Mouse (Mus musculus) stomach, embryonic 16.5 days (tissue): ENCODE measurements around the gene Rapgef5. TPM values are rescaled to one million over a fixed set of nuclear protein-coding genes. Genes with fewer than 3 reads are reported as not detected.
A peak's percentile ranks its signal among the peaks of the same experiment; 100 is the strongest.
"Not testable (repeated sequence)": the region's sequence is repeated elsewhere in the genome, so short reads cannot be mapped to it uniquely, and the experiment has no call there.

Experiments
- ATAC-seq: fragments of 200-750 bp; cut with Nextera tagmentation; 2 replicates; pipeline ENCODE4 v1.8.0; 2017; ENCODE audit warnings: moderate number of reproducible peaks, moderate TSS enrichment; ENCODE audit not compliant: insufficient read depth, low FRiP score
- H3K27ac ChIP-seq: fragments of 300-500 bp; sonication (generic); 2 replicates; pipeline ENCODE4 v1.5.1; 2014; ENCODE audit warnings: low read length
- H3K27me3 ChIP-seq: fragments of 300-500 bp; sonication (generic); 2 replicates; pipeline ENCODE4 v1.6.1; 2014; ENCODE audit warnings: low read length, control low read depth, mixed read lengths; ENCODE audit not compliant: control insufficient read depth, insufficient read depth
- H3K36me3 ChIP-seq: fragments of 300-500 bp; sonication (generic); 2 replicates; pipeline ENCODE4 v1.6.1; 2014; ENCODE audit warnings: low read length; ENCODE audit not compliant: control insufficient read depth, insufficient read depth
- H3K4me1 ChIP-seq: fragments of 300-500 bp; sonication (generic); 2 replicates; pipeline ENCODE4 v1.6.1; 2014; ENCODE audit warnings: low read length, control low read depth, mixed read lengths; ENCODE audit not compliant: control insufficient read depth, insufficient read depth
- H3K4me2 ChIP-seq: fragments of 300-500 bp; sonication (generic); 2 replicates; pipeline ENCODE4 v1.6.1; 2014; ENCODE audit warnings: low read depth, low read length, mixed read lengths
- H3K4me3 ChIP-seq: fragments of 300-500 bp; sonication (generic); replicated peaks from 2 replicates; pipeline ENCODE4 v1.5.1; 2014; ENCODE audit warnings: mild to moderate bottlenecking, low read length
- H3K9ac ChIP-seq: fragments of 300-500 bp; sonication (generic); 2 replicates; pipeline ENCODE4 v1.6.1; 2014; ENCODE audit warnings: low read length
- H3K9me3 ChIP-seq: fragments of 300-500 bp; sonication (generic); replicated peaks from 2 replicates; pipeline ENCODE4 v1.6.1; 2016; ENCODE audit warnings: low read length, control low read depth; ENCODE audit not compliant: control insufficient read depth
- WGBS: fragments of 180-500 bp; shearing (Covaris S2); extraction: QIAGEN DNeasy Blood & Tissue Kit; methylation state at CpG from one replicate; pipeline ENCODE4 v1.1.7; 2014; 5-methylcytosine and 5-hydroxymethylcytosine counted together
- polyA plus RNA-seq: library from polyadenylated mRNA; unstranded; fragments of >200 nt; fragmentation: Nextera tagmentation; extraction: Ambion mirVana; gene quantifications from 2 replicates; pipeline ENCODE4 v1.2.1, GENCODE M21; 2015

The Rapgef5 gene
- polyA plus RNA-seq, 1 experiment from 2014 or later = 8.3 TPM

DNA sequence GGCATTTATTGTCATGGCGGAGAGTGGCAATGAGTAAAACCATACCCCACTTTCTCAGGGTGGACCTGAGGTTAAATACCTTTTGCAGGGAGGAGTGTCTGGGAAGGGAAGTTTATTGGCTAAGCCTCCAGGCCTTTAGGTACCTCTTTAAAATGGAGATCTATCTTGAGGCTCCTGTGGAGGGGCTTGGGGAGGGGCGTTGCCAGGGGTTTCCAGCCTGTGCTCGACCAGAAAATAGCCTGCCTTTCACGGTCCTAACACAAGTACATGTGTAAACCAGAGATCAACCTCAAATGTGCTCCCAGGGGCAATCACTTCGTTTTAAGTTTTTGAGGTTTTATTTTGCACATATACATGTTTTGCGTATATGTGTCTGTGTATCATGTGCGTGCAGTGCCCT is 272.7 kb downstream of the Rapgef5 start:
- WGBS = 44% methylated on average over 7 of the region's 7 CpGs
- no peak overlapping the region for H3K27ac ChIP-seq
- no peak overlapping the region for H3K9ac ChIP-seq
- no peaks in the 10 kb centered on the region for H3K27me3 ChIP-seq
- peak overlapping the region; percentile 46; the same call in 1 of the 2 replicates for H3K4me2 ChIP-seq
- H3K4me3 ChIP-seq = no peak overlapping the region
- no peaks in the 10 kb centered on the region for H3K9me3 ChIP-seq
- H3K4me1 ChIP-seq = no peaks in the 10 kb centered on the region
- ATAC-seq = no peak
- no peaks in the 10 kb centered on the region for H3K36me3 ChIP-seq

GRCm38 (mm10) chr12:117795303-117795702 is 279.0 kb downstream of the Rapgef5 start:
- H3K9me3 ChIP-seq = no peaks in the 10 kb centered on the region
- H3K9ac ChIP-seq = no peak overlapping the region
- no peak overlapping the region for H3K4me3 ChIP-seq
- H3K27me3 ChIP-seq = no peaks in the 10 kb centered on the region
- ATAC-seq = no peak
- H3K4me1 ChIP-seq = no peaks in the 10 kb centered on the region
- no peak overlapping the region for H3K27ac ChIP-seq
- H3K36me3 ChIP-seq = no peaks in the 10 kb centered on the region
- no peak overlapping the region for H3K4me2 ChIP-seq
- 78% methylated on average over 4 of the region's 4 CpGs for WGBS

- not testable (repeated sequence) for H3K4me1 ChIP-seq, H3K4me3 ChIP-seq, H3K36me3 ChIP-seq, H3K27ac ChIP-seq, H3K9me3 ChIP-seq, H3K27me3 ChIP-seq, H3K9ac ChIP-seq, ATAC-seq, H3K4me2 ChIP-seq
- WGBS = 80% methylated on average over 1 of the region's 6 CpGs
These were observed 287.7 kb downstream of the Rapgef5 start, which contains the start of gene Cdca7l for GRCm38 (mm10) chr12:117803989-117804388. Gene Cdca7l (plus strand): TSS chr12:117804289.

DNA sequence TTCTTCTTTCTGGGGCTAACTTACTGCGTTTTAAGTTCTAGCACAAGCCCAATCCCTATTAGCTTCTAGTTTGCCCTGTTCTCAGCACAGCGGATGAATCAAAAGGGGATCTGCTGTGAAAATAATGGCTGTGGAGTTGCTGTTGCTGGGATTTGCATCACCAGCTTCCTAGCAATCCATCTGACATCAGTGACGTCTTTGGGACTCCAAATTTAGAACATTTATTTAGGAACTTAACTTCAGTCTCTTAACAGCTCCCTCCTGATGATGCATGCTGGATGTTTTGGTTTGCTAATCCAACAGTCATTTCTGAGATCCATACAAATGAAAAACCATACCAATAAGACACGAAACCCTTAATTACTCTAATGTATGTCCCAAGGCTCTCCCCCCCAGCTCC is 289.3 kb downstream of the Rapgef5 start:
- Histone ChIP-seq H3K27ac (no peak overlapping the region), H3K27me3 (peaks cover 5% of the 10 kb centered on the region; the same call in 1 of the 2 replicates), H3K9ac (no peak overlapping the region), H3K4me2 (no peak overlapping the region), H3K9me3 (no peaks in the 10 kb centered on the region), H3K4me1 (0 out of 2 replicates have a peak, but pooled peaks cover 4% of the 10 kb centered on the region), H3K36me3 (no peaks in the 10 kb centered on the region), H3K4me3 (no peak overlapping the region)
- no peak for ATAC-seq
- WGBS = 76% methylated on average over 4 of the region's 4 CpGs

DNA sequence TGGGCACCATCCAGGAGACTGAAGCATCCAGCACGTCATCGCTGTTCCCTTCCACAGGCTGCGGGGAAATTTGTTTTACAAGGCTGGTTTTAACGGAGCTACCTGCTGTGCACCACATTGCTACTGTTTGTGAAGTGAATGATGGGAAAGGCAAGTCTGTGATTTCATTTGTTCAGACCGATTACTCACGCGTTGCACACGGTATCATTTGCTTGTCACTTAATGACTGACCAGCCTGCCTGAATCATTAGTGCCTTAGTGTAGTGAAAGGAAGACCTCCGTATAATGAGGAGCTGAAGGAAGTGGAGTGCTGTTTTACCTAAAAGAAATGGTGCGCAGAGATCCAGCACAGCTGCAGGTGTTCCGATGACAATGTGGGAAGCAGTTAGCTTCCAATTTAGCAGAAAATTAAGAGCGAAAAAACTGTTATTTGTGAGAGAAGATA is 289.8 kb downstream of the Rapgef5 start:
- Histone ChIP-seq H3K4me2 (no peak overlapping the region), H3K27me3 (peaks cover 5% of the 10 kb centered on the region; the same call in 1 of the 2 replicates), H3K9me3 (no peaks in the 10 kb centered on the region), H3K4me3 (no peak overlapping the region), H3K4me1 (0 out of 2 replicates have a peak, but pooled peaks cover 4% of the 10 kb centered on the region), H3K27ac (no peak overlapping the region), H3K9ac (no peak overlapping the region), H3K36me3 (no peaks in the 10 kb centered on the region)
- no peak for ATAC-seq
- 59% methylated on average over 12 of the region's 12 CpGs for WGBS

DNA sequence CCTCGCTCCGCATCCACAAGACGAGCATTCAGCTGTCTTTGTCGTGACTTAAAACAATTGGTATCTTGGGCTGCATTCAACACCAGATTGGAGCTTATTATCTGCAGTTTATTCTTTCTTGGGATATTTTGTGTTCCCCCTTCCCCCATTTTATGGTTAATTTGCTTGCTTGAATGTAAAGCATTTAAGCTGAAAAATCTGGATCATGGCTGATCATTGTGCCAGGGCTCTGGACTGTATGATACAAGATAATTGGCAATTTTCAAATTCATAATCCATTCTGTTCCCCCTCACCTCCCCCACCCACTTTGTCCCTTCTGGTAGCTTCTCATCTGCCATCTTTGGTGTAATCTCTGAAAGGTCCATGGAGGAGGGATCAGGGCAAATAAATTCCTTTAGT is 290.2 kb downstream of the Rapgef5 start:
- no peak for ATAC-seq
- H3K4me3 ChIP-seq = no peak overlapping the region
- H3K9me3 ChIP-seq = no peaks in the 10 kb centered on the region
- no peak overlapping the region for H3K4me2 ChIP-seq
- 0 out of 2 replicates have a peak, but pooled peaks cover 4% of the 10 kb centered on the region for H3K4me1 ChIP-seq
- no peaks in the 10 kb centered on the region for H3K36me3 ChIP-seq
- H3K27me3 ChIP-seq = peaks cover 5% of the 10 kb centered on the region; the same call in 1 of the 2 replicates
- no peak overlapping the region for H3K9ac ChIP-seq
- 80% methylated on average over 4 of the region's 4 CpGs for WGBS
- H3K27ac ChIP-seq = no peak overlapping the region

- no peak overlapping the region for H3K4me3 ChIP-seq
- no peak overlapping the region for H3K9ac ChIP-seq
- H3K4me1 ChIP-seq = 0 out of 2 replicates have a peak, but pooled peaks cover 4% of the 10 kb centered on the region
- 25% methylated on average over 12 of the region's 12 CpGs for WGBS
- no peak overlapping the region for H3K4me2 ChIP-seq
- no peak for ATAC-seq
- no peaks in the 10 kb centered on the region for H3K9me3 ChIP-seq
- H3K36me3 ChIP-seq = no peaks in the 10 kb centered on the region
- no peak overlapping the region for H3K27ac ChIP-seq
- H3K27me3 ChIP-seq = peaks cover 5% of the 10 kb centered on the region; the same call in 1 of the 2 replicates
These were observed 291.4 kb downstream of the Rapgef5 start for GRCm38 (mm10) chr12:117807637-117808036.

- H3K36me3 ChIP-seq = no peaks in the 10 kb centered on the region
- H3K27me3 ChIP-seq = peaks cover 5% of the 10 kb centered on the region; the same call in 1 of the 2 replicates
- no peaks in the 10 kb centered on the region for H3K9me3 ChIP-seq
- H3K4me1 ChIP-seq = 0 out of 2 replicates have a peak, but pooled peaks cover 4% of the 10 kb centered on the region
- H3K4me3 ChIP-seq = no peak overlapping the region
- H3K27ac ChIP-seq = no peak overlapping the region
- no peak for ATAC-seq
- WGBS = 45% methylated on average over 17 of the region's 17 CpGs
- H3K4me2 ChIP-seq = peak overlapping the region; percentile 31; the same call in 1 of the 2 replicates
- H3K9ac ChIP-seq = no peak overlapping the region
These were observed 292.4 kb downstream of the Rapgef5 start for GRCm38 (mm10) chr12:117808355-117809326.
